Mouse (Mus musculus) telencephalon, adult 2 months (tissue): Measurements from ENCODE around the gene Epha7.

Source experiments
- DNase-seq: peaks from one replicate; pipeline ENCODE4 v3.0.0-alpha.2; 2011; ENCODE audit warnings: low read depth, low spot score

Gene Epha7

GRCm38 (mm10) chr4:28899783-28900182, 86.9 kb downstream of the Epha7 start:
- no peak for DNase-seq

GRCm38 (mm10) chr4:28901496-28901895, 88.6 kb downstream of the Epha7 start:
- DNase-seq, result no peak

GRCm38 (mm10) chr4:28902004-28902704, 89.2 kb downstream of the Epha7 start:
- no peak for DNase-seq

DNA sequence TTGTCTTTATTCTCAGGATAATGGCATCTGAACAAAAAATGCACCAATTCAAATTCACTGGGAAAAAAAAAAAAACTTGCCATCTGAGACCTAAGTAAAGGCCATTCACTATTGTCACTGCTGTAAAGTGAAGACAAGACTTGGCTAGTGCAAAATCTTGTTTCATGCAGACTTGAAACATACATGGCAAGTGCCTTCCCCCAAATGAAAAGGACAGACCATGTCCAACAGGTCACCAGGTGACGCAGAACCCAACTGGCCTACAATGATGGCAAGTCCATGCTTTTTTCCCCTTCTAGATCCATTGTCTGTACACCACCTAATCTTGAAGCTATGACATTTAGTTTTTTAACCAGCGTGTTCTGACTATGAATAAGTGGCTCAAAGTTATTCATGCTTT, 94.1 kb downstream of the Epha7 start:
- no peak for DNase-seq

DNA sequence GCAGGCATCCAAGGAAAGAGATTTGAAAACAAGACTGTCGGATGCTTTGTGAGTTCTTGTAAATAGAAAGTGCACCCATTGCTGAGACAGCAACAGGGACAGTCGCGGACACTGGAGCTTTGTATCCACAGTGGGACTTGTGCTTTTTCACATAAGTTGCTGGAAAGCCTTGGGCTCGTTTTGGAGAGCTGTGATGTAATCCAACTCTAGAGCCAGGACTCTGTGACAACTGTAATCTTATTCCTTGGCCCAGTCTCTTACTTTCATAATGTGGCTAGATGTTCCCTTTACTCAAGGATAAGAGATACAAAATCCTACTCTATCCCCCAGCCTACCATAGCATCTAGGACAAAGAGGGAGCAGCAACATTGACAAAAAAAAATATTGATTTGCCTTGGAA, 97.2 kb downstream of the Epha7 start:
- DNase-seq, result no peak

- DNase-seq, result no peak
Measured at GRCm38 (mm10) chr4:28912028-28912427, 99.1 kb downstream of the Epha7 start.

GRCm38 (mm10) chr4:28913613-28914012, 100.7 kb downstream of the Epha7 start:
- no peak for DNase-seq

DNA sequence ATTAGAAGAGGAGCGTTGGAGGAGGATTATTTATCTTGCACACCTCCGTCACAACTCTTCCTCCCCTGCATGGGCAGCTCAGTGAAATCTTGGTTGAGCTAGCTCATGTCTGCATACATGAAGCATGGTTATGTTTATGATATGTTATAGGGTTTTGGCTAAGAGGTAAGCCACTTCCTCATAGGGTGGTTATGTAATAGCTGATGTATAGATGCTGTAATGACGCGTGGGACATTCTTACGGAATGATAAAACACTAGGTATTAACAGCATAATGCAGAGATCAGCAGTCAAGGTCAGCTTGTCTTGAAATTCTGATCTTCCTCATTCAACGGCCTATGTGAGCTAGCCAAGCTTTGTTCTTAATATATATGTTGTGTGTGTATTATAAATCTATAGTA, 107.7 kb downstream of the Epha7 start:
- no peak for DNase-seq

- DNase-seq, result no peak
Measured at GRCm38 (mm10) chr4:28926072-28926471, 113.1 kb downstream of the Epha7 start.

DNA sequence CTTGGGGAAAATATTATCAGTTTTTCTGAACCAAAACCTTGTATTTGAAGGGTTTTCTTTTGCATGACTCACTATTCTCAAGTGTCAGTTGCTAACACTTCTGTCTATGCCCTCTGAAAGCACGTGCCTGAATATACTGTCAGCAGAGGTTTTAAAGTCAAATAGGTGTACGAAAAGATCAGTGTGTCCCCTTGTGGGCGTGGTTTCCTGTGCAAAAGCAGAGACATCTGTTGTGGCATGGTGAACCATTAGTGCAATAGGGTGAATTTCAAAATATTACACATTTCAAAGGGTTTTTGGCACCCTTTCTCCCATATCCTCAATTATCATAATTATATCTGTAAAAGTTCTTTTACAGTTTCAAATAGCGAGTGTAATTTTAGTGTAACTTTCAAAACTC, 120.5 kb downstream of the Epha7 start:
- no peak for DNase-seq

DNA sequence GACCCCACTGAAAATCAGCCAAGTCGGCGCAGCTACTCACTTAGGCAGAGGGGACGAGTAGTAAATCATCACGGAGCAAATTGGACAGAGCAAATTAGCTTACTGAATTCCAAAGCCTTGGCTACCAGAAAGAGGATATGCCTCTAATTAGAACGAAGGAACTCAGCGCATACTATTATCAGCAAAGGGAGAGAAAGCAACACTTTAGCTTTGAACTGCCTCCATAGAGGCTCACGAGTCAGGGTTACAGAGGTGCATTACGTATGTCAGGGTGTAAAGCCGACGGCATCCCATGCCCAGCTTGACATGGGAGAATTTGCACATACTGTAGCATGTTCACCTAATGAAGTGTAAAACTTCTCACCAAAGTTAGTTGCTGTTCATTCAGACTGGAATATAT, 121.9 kb downstream of the Epha7 start:
- no peak for DNase-seq

- DNase-seq, result no peak
Measured at GRCm38 (mm10) chr4:28935567-28935966, 122.6 kb downstream of the Epha7 start.

GRCm38 (mm10) chr4:28940710-28941109, 127.8 kb downstream of the Epha7 start:
- no peak for DNase-seq

- DNase-seq, result no peak
Measured at GRCm38 (mm10) chr4:28944237-28944636, 131.3 kb downstream of the Epha7 start.

DNA sequence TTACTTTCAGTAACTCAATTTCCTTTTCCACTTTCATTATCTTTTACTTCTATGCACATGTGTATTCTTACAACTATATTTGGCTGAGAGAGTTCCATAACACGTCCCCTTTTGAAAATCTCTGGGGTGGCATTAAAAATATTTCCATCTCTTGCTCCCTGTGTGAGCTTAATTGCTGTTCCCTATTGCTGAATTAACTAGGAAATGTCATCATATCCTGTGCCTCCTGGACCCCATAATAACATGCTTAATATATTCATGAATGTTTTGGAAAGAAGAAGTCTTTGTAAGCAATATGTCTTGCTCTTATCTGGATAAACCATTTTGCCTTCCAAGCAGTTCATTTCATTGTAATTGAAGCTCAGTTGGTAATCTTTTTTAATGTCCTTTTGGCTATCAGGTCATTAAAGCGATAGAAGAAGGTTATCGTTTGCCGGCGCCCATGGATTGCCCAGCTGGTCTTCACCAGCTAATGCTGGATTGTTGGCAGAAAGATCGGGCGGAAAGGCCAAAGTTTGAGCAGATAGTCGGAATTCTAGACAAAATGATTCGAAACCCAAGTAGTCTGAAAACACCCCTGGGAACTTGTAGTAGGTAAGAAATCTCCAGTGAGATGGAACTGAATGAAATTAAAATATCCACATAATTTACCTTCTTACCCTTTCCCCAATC, 148.1 kb downstream of the Epha7 start:
- DNase-seq, result no peak

GRCm38 (mm10) chr4:28967584-28968315, 154.8 kb downstream of the Epha7 start:
- DNase-seq, result no peak

- DNase-seq, result no peak
Measured at GRCm38 (mm10) chr4:28998462-28999286, 185.7 kb downstream of the Epha7 start.

GRCm38 (mm10) chr4:28999287-28999595, 186.3 kb downstream of the Epha7 start:
- DNase-seq, result peak; percentile 23

GRCm38 (mm10) chr4:29010333-29010732, 197.4 kb downstream of the Epha7 start:
- no peak for DNase-seq
